ENCODE assay signal across 16 mouse cellular contexts in genomic region chr17:84071855-84072254, GRCm38 (mm10).
A peak's percentile ranks its signal among the peaks of the same experiment; 100 is the strongest.
DNase-seq lines count a peak whose midpoint lies in the region; ATAC-seq and TF ChIP-seq lines count a peak whose summit lies in the region.
"Had no signal": no experiment of that assay in that cellular context is flagged by ENCODE, and none has a peak within 500 bp of the region (broad histone marks: within the 10 kb centered on the region; RNA-seq: fewer than 3 reads in every experiment).

No protein-coding gene starts in this region.

- no peak for TF ChIP-seq POLR2A in lung, adult 2 months (IDR thresholded peaks at IDR 0.05; ENCODE audit: borderline replicate concordance, extremely low read depth, low read depth, low read length)

- no peak for ATAC-seq in lung, postnatal 0 days
- ATAC-seq in intestine, embryonic 15.5 days, result no peak
- no peak for ATAC-seq in stomach, embryonic 16.5 days (ENCODE audit: insufficient read depth, low FRiP score)
- ATAC-seq: activated CD4-positive, CD25-positive, alpha-beta regulatory T cell, adult 4 months; forebrain, embryonic 16.5 days had no signal

- no peaks in the 10 kb centered on the region for H3K27me3 ChIP-seq in lung, postnatal 0 days (replicated peaks; ENCODE audit: insufficient read depth, low read length)
- no peaks in the 10 kb centered on the region for H3K27me3 ChIP-seq in intestine, embryonic 15.5 days (replicated peaks)
- H3K27me3 ChIP-seq in stomach, embryonic 16.5 days (ENCODE audit: control insufficient read depth, insufficient read depth, low read length), result no peaks in the 10 kb centered on the region

- DNase-seq in heart, adult 11 months, result peak; percentile 94
- DNase-seq in heart, postnatal 4 days, result no peak
- no peak for DNase-seq in lung, postnatal 0 days (ENCODE audit: low spot score)
- DNase-seq in lung, adult 2 months, result no peak
- DNase-seq in cerebellum, adult 9-11 months, result no peak
- no peak for DNase-seq in layer of hippocampus, adult 18-20 months (ENCODE audit: low spot score in 2 of 2)
- DNase-seq: cerebellum, adult 11 months; liver; lung, postnatal 4 days; midbrain, embryonic 14.5 days; thymus, postnatal 4 days had no signal

- no peak for TF ChIP-seq EP300 in lung, postnatal 0 days (IDR thresholded peaks at IDR 0.05)

- TF ChIP-seq CTCF in lung, postnatal 0 days (IDR thresholded peaks at IDR 0.05), result no peak
- no peak for TF ChIP-seq CTCF in lung, adult 2 months (IDR thresholded peaks at IDR 0.05; ENCODE audit: insufficient read depth, low read length)

- H3K9me3 ChIP-seq in lung, postnatal 0 days (ENCODE audit: low read length), result no peaks in the 10 kb centered on the region
- H3K9me3 ChIP-seq in intestine, embryonic 15.5 days, result no peaks in the 10 kb centered on the region
- H3K9me3 ChIP-seq in stomach, embryonic 16.5 days (replicated peaks; ENCODE audit: control insufficient read depth, low read length), result no peaks in the 10 kb centered on the region
- H3K9me3 ChIP-seq: heart, embryonic 10.5 days had no signal

- WGBS in lung, postnatal 0 days, result 92% methylated on average over 2 of the region's 2 CpGs
- 75% methylated on average over 2 of the region's 2 CpGs for WGBS in lung, adult 2 months
- 85% methylated on average over 2 of the region's 2 CpGs for WGBS in intestine, embryonic 15.5 days
- WGBS in stomach, embryonic 16.5 days, result 86% methylated on average over 2 of the region's 2 CpGs

- no peaks in the 10 kb centered on the region for H3K36me3 ChIP-seq in lung, postnatal 0 days (ENCODE audit: insufficient read depth, low read length)
- H3K36me3 ChIP-seq in intestine, embryonic 15.5 days, result no peaks in the 10 kb centered on the region
- H3K36me3 ChIP-seq in stomach, embryonic 16.5 days (ENCODE audit: control insufficient read depth, insufficient read depth, low read length), result no peaks in the 10 kb centered on the region
- H3K36me3 ChIP-seq: heart, embryonic 10.5 days had no signal

- no peak overlapping the region for H3K4me3 ChIP-seq in lung, postnatal 0 days (ENCODE audit: low read depth, low read length)
- no peak overlapping the region for H3K4me3 ChIP-seq in lung, adult 2 months (replicated peaks; ENCODE audit: extremely low read depth, low read depth, low read length)
- no peak overlapping the region for H3K4me3 ChIP-seq in intestine, embryonic 15.5 days (replicated peaks)
- H3K4me3 ChIP-seq in stomach, embryonic 16.5 days (replicated peaks; ENCODE audit: low read length), result no peak overlapping the region
- H3K4me3 ChIP-seq: heart, embryonic 10.5 days had no signal

- 0 out of 2 replicates have a peak overlapping the region, but pooled peaks have one; percentile 66 for H3K27ac ChIP-seq in lung, postnatal 0 days (ENCODE audit: low read length)
- peak overlapping the region; percentile 29; the same call in 1 of the 2 replicates for H3K27ac ChIP-seq in intestine, embryonic 15.5 days
- H3K27ac ChIP-seq in stomach, embryonic 16.5 days (ENCODE audit: low read length), result peak overlapping the region; percentile 78
- H3K27ac ChIP-seq: heart, embryonic 10.5 days had no signal

- peaks cover 11% of the 10 kb centered on the region; the same call in 1 of the 2 replicates for H3K4me1 ChIP-seq in lung, postnatal 0 days (ENCODE audit: insufficient read depth, low read depth, low read length)
- H3K4me1 ChIP-seq in lung, adult 2 months (ENCODE audit: control insufficient read depth, insufficient read depth, low read length), result peaks cover 23% of the 10 kb centered on the region
- peaks cover 10% of the 10 kb centered on the region for H3K4me1 ChIP-seq in intestine, embryonic 15.5 days (replicated peaks)
- H3K4me1 ChIP-seq in stomach, embryonic 16.5 days (ENCODE audit: control insufficient read depth, insufficient read depth, low read length), result peaks cover 34% of the 10 kb centered on the region

- H3K9ac ChIP-seq in lung, postnatal 0 days (replicated peaks; ENCODE audit: low read depth), result no peak overlapping the region
- no peak overlapping the region for H3K9ac ChIP-seq in intestine, embryonic 15.5 days
- H3K9ac ChIP-seq in stomach, embryonic 16.5 days (ENCODE audit: low read length), result no peak overlapping the region

- H3K4me2 ChIP-seq in lung, postnatal 0 days (replicated peaks; ENCODE audit: low read depth, low read length), result no peak overlapping the region
- H3K4me2 ChIP-seq in intestine, embryonic 15.5 days (replicated peaks), result no peak overlapping the region
- H3K4me2 ChIP-seq in stomach, embryonic 16.5 days (ENCODE audit: low read depth, low read length), result no peak overlapping the region
